Mouse (Mus musculus): ENCODE measurements at regions not wholly inside any gene's neighbourhood (a gene's known extent, or its start where the extent isn't known, plus 50 kb on each side); places are given as distances from the start of the nearest gene placed in this dataset.
A peak's percentile ranks its signal among the peaks of the same experiment; 100 is the strongest.

DNA sequence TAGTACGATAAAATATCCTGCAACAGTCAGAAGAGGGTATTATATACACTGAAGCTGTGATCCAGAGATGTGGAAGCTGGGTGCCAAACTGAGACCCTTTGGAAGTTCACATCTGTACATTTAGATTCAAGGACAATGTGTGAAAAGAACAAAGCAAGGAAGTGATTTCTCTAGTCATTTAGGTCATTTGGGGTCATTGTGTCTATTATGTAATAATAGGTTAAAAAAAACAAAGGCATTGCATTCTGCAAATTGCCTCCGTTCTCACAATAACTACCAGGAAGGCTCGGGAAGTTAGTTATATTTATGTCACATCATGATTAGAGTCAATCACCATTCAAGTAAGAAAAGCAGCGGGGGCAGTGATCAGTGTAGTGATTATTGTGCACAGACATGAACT, 563.3 kb downstream of the Trim52 start:
- DNase-seq (ENCODE audit: low read depth, low spot score) = no peak

DNA sequence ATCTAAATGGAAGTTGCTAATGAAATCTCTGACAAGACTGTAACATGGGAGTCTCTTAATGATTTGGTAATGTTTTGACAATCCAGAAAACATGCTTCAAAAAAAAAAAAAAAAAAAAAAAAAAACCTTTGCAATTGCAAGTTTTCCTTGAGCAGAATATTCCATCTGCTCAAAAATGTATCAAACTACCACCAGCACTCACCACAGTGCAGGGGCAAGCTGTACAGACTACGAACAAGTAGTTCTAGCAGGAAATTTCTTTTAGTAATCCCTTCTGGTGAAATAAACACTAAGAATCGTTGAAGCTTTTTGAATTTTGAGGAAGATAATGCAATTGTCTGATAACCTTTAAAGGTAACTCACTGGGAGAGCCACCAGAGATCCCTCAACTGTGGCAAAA, 572.0 kb downstream of the Trim52 start:
- no peak for DNase-seq (ENCODE audit: low read depth, low spot score)

DNA sequence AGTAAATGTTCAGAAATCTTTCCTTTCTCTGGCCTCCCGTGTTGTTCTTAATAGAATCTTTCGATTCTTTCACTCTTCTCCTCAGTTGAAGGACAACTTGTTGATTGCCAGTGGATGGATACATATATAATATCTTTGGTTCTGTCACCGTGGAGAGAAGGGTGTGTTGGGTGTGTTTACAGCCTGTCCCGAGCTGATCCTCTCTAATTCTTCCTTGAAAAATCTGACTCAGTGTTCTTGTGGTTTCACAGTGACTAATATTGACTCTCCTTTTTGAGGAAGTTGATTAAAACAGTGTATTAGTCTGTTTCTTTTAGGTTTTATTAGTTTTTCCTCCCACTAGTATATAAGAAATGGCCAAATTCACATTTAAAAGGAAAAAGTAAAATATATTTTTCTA, 575.2 kb downstream of the Trim52 start:
- no peak for DNase-seq (ENCODE audit: low read depth, low spot score)

DNA sequence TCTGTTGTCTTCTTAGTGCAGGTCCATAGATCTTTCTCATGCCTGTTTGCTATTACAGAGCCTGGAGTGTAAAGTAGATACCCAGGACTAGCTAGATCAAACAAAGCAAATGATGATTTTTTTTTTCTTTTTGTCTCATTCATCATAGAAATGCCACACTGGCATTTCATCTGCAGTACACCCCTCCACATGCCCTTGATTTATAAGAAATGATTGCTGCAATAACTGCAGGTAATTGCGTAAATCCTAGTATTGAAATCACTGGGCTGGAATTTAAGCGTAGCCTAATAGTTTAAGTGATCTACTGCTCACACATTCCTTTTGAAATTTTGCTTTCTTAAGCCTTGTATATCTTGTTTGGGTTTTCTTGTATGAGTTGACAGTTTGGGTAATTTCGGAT, 581.4 kb downstream of the Trim52 start:
- no peak for DNase-seq (ENCODE audit: low read depth, low spot score)

DNA sequence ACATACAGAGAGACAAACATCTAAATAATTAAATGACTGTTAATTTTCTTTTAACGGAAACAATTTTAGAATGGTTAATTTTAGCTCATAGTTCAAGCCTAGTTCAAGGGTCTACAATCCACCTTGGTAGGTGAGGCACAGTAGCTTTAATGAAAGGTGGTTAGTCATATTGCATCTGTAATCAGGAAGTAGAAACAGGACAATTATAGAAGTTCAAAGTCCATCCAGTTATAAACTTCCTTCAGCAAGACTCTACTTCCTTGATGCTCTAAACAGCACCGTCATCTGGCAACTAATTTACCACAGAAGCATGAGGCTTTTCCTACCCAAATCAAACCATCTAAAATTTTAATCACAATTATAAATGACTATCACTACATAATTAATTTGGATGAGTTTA, 608.0 kb downstream of the Trim52 start:
- no peak for DNase-seq (ENCODE audit: low read depth, low spot score)

DNA sequence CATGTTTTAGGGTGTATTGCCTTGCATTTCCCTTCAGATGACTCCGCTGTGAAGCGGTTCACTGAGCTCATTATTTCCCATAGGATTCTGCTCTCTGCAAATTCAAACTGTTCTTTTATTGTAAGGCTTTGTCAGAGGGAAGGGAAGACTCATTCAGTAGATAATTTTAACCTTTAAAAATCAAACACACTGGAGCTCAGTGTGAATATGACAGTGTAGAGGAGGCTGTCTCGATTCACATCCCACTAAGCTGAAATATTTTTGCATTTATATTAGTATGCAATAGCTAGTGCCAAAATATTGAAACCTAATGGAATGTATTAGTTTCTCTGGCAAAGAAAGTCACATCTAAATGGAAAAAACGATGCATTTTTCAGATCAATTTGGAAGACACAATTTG, 627.8 kb downstream of the Trim52 start:
- peak; percentile 12 for DNase-seq (ENCODE audit: low read depth, low spot score)

DNA sequence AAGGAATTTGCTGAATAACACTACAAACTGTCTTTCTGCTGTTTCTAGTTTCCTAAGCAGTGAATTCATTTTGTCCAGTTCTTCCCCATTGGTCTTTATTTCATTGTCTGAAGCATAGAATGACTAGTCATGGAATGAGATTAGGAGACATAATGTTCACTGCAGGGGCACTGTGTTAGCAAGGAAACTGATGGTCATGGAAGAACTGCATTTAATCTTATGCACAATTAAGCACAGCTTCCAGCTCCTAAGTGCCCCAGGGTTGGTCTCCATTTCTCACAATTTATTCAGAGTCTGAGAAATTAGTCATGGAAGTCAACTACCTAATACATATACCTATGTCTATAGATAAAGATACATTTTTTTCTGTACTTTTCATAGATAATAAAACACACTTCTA, 634.9 kb downstream of the Trim52 start:
- DNase-seq (ENCODE audit: low read depth, low spot score) = no peak

DNA sequence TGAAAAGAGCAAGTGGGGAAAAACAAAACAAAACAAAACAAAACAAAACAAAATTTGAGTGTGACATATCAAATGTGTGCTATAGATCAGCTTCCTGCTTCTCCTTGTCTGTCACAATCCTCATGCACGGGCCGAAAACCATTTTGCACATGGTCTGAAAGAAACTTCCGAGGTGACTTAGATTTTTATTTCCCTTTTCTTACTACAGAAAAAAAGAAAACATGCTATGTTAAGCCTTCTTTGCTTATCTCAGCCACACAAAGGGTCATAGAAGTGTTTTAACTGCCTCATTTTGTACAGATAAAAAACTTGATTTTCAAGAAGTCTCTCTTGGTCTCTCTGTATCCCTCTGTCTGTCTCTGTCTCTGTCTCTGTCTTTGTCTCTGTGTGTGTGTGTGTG, 654.2 kb downstream of the Trim52 start:
- DNase-seq (ENCODE audit: low read depth, low spot score) = no peak

DNA sequence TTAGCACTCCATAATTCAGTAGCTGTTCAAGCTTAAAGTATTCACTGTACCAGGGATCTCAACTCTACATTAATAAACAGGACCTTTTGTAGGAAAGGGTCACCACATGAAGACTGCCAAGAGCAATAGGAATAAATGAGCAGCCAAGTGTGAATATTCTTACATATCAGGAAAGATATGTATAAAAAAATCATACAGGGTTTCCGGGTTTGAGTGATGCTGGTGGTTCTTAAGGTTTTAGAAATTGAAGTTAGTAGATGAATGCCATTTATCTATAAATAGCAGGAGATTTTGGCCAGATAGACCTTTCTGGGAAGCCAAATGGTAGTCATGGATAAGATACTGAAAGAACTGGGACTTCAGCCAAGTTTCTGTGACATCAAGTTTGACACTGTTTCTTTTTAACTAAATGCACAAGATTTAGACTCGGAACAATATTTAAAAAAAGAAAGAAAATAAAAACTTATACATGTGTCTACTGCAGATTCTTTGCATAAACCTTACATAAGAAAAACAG, 657.1 kb downstream of the Trim52 start:
- no peak for DNase-seq (ENCODE audit: low read depth, low spot score)

DNA sequence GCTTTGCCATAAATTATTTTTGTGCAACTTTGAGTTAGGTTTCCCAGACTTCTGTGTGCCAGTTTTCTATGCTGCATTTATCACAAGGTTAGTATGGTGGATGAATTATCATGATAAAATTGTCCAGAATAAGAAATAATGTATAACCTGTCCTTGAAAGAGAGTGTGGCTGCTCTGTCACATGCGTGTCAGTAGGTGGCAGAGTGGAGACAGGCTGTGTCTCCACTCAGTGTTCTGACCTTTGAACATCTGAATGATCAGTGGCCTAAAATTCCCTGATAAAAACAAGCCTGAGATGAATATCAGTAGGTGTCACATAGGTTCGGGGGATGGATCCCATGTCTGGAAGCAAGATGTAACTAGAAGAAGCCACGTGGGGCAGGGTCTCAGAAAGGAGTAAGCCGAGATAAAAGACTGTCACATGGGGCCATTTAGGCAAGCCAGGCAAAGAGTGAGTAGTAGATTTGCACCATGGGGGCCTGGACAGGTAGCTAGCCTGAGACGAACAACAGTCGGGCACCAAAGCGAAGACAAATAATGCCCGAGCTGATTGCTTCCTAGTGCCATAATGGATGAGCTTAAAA, 660.0 kb downstream of the Trim52 start:
- DNase-seq (ENCODE audit: low read depth, low spot score) = no peak

All from brain, embryonic 18.5 days (tissue).